Mouse (Mus musculus) G1E-ER4 (cell line): Measurements from ENCODE around the gene Corin. TPM values are rescaled to one million over a fixed set of nuclear protein-coding genes. Genes with fewer than 3 reads are reported as not detected.

Experiments used
- GATA1 ChIP-seq: IDR thresholded peaks from one replicate; pipeline ENCODE4 v1.8.0; 2012; ENCODE audit warnings: low read length, inconsistent platforms
- polyA plus RNA-seq: library from polyadenylated mRNA; stranded (reverse); fragments of >175 nt; gene quantifications from 2 replicates; pipeline ENCODE4 v1.2.3, GENCODE M21; 2012

Gene Corin
- polyA plus RNA-seq, 1 experiment, result not detected

GRCm38 (mm10) chr5:72453690-72454089 is 50.6 kb downstream of the Corin start:
- TF ChIP-seq GATA1, result no peak

DNA sequence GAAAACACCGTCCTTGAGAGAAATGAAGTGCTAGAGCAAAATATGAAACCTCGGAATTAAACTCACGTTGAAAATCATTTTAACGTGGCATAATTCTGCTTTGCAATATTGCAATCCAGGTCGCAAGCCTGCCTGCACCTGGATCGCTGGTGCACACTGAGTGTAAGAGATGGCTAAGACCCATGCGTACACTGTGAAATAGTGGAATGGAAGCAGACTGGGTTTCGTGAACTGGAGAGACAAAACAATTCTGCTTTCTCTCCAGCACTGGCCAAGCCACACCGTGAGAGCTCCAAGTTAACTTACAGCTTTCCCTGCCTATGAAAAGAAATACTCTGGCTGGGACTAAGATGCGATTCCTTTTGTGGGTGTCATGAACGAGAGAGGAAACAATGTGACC is 51.1 kb downstream of the Corin start:
- no peak for TF ChIP-seq GATA1

GRCm38 (mm10) chr5:72452750-72453149 is 51.5 kb downstream of the Corin start:
- TF ChIP-seq GATA1, result no peak

- TF ChIP-seq GATA1, result no peak
Measured at GRCm38 (mm10) chr5:72448846-72449245, 55.4 kb downstream of the Corin start.

DNA sequence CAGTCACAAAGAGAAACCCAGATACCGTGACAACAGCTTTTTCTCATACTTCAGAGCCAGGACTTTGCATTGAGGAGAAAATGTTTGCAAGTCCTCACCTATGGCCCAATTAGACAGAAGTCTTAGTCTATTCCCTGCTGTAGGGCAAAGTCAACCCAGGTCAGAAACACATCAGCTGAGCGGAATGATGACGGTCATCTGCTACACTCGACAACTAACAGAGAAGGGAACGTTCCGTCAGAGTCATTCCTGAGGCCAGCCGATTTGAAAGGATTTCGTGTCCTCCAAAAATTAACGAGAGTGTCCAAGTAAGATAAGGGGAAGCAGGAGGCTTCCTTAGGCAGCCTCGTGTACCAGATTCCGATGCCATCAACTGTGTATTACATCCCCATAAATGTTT is 58.2 kb downstream of the Corin start:
- TF ChIP-seq GATA1, result no peak

DNA sequence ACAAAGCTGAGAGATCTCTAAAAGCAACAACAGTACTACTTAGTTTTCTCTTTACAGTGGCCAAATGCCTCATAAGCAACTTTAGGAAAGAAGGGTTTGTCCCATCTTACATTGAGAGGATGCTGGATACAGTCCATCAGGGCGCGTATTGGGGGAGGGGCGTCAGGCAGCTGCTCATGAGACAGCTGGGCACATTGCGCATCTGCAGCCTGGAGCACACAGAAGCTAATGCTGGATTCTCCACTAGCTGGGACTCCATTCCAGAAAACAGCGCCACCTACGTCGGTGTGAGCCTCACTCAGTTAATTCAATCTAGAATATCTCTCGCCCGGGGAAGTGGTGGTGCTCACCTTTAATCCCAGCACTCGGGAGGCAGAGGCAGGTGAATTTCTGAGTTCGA is 60.3 kb downstream of the Corin start:
- no peak for TF ChIP-seq GATA1

- no peak for TF ChIP-seq GATA1
Measured at GRCm38 (mm10) chr5:72443007-72443406, 61.3 kb downstream of the Corin start.

GRCm38 (mm10) chr5:72441181-72441580 is 63.1 kb downstream of the Corin start:
- TF ChIP-seq GATA1, result no peak

DNA sequence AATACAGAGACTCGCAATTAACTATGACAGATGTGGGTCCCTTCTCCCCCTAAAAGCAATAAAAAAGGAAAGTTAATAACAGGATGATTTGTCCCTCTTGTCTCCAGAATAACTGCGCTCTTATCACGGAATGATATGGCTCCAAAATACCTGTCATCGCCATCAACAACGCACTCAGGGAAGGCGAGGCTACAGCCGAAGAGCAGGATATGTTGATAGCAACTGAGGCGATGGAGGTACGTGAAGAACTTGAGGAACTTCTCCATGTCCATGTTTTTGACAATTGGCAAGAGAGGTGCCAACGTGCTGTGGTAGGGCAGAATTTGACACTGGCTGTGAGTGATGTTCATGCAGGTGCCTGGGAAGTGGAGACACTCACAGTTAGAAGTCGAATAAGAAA is 69.2 kb downstream of the Corin start:
- no peak for TF ChIP-seq GATA1

- TF ChIP-seq GATA1, result no peak
Measured at GRCm38 (mm10) chr5:72431856-72432255, 72.4 kb downstream of the Corin start.

- no peak for TF ChIP-seq GATA1
Measured at GRCm38 (mm10) chr5:72427556-72427955, 76.7 kb downstream of the Corin start.

GRCm38 (mm10) chr5:72425342-72426010 is 78.8 kb downstream of the Corin start:
- TF ChIP-seq GATA1, result no peak

DNA sequence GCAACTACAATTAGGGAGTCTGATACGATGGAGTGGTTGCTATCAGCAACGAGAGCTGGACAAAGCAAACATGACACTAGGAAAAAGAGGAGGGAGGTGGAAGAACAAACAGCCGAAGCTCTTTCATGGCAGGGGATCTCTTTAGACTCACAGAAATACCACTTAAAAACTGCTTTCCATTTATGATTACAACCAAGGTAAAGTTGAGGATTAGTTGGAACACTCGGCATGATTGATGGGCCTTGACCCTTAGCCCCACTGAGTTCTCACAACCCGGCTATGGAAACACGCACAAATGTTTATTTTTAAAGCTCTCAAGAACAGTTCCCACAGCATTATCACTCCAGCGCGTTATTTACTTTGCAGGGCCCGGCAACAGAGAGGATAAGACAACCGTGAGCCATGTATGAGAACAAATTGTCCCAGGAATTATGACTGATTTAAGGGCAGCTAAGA is 92.4 kb downstream of the Corin start:
- TF ChIP-seq GATA1, result no peak

GRCm38 (mm10) chr5:72410841-72411240 is 93.4 kb downstream of the Corin start:
- TF ChIP-seq GATA1, result no peak

DNA sequence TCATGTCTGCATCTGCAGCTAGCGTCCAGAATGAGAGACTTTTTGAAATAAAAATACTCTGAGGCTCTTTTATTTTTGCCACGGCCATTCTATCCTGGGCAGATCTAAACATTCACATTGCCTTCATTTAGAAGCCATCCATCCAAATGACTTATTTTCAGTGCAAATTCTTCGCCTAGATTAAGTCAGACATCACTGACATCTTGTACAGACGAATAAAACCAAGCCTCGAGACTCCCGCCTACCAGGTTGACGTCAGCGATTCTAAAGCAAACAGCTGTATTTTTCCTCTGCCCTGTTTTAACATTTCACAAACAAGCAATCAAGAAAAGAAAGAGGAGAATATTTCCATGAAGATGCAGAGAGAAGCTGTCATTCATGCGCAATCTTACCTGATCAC is 100.9 kb downstream of the Corin start:
- no peak for TF ChIP-seq GATA1

DNA sequence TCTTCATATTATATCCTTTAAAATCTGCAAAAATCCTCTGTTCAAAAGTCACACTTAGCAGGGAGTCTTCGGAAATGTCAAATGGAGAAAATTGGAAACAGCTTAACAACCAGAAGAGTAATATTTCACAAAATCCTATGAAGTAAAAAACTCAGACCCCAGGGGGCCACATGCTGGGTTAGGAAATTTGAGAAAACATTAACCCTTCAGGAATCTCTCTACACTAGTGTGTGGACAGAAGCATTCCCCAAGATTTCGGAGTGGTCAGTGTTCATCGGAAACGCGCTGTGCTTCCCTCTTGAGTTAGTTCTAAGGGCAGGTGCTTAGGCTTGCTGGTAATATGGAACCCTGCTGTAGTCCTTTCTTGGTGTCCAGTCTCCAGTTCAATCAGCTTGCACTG is 101.4 kb downstream of the Corin start:
- TF ChIP-seq GATA1, result no peak

DNA sequence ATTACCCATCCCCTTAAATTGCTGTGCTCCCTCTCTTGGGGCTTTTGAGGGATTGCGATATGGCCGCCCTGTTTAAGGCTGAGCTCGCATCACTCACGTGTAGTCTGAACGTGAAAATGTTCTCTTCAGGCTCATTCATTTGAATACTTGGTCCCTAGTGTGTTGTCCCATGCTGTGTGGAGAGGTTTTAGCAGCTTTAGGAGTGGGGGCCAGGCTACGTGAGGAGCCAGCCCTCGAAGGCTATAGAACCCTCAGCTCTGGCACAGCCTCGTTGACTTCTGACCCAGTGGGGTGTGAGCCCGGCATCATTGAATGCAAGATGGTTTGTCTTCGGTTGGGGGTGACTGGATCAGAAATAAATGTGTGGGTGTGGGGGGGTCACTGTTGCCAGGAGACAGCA is 102.5 kb downstream of the Corin start:
- no peak for TF ChIP-seq GATA1

- TF ChIP-seq GATA1, result no peak
Measured at GRCm38 (mm10) chr5:72401251-72401650, 103.0 kb downstream of the Corin start.
